Mouse (Mus musculus): ENCODE data around the gene Adgrv1. TPM values are rescaled to one million over a fixed set of nuclear protein-coding genes. Genes with fewer than 3 reads are reported as not detected.

Adgrv1 gene
- polyA plus RNA-seq, 1 experiment: 0.08 TPM

- no peak overlapping the region for H3K27ac ChIP-seq (ENCODE audit: insufficient read depth, low read depth, low read length)
- H3K4me1 ChIP-seq (ENCODE audit: control insufficient read depth, insufficient read depth, insufficient read length, low read length): peaks cover 3% of the 10 kb centered on the region; the same call in 1 of the 2 replicates
- no peaks in the 10 kb centered on the region for H3K36me3 ChIP-seq (ENCODE audit: control insufficient read depth, insufficient read depth, low read length)
- H3K27me3 ChIP-seq (ENCODE audit: control insufficient read depth, insufficient read depth, low read length): no peaks in the 10 kb centered on the region
- 58% methylated on average over 7 of the region's 7 CpGs for WGBS
- no peak overlapping the region for H3K4me3 ChIP-seq (ENCODE audit: low read depth, low read length)
- TF ChIP-seq POLR2A (IDR thresholded peaks at IDR 0.05; ENCODE audit: low read depth, low read length): no peak
- TF ChIP-seq CTCF (IDR thresholded peaks at IDR 0.05; ENCODE audit: extremely low read depth, insufficient read length, insufficient replicate concordance, low read depth, low read length): no peak
Measured at GRCm38 (mm10) chr13:81314306-81315120, 318.4 kb downstream of the Adgrv1 start.

- no peak overlapping the region for H3K27ac ChIP-seq (ENCODE audit: insufficient read depth, low read depth, low read length)
- H3K27me3 ChIP-seq (ENCODE audit: control insufficient read depth, insufficient read depth, low read length): no peaks in the 10 kb centered on the region
- H3K4me3 ChIP-seq (ENCODE audit: low read depth, low read length): no peak overlapping the region
- peaks cover 3% of the 10 kb centered on the region; the same call in 1 of the 2 replicates for H3K4me1 ChIP-seq (ENCODE audit: control insufficient read depth, insufficient read depth, insufficient read length, low read length)
- 36% methylated on average over 5 of the region's 5 CpGs for WGBS
- H3K36me3 ChIP-seq (ENCODE audit: control insufficient read depth, insufficient read depth, low read length): no peaks in the 10 kb centered on the region
- TF ChIP-seq POLR2A (IDR thresholded peaks at IDR 0.05; ENCODE audit: low read depth, low read length) (no peak), CTCF (IDR thresholded peaks at IDR 0.05; ENCODE audit: extremely low read depth, insufficient read length, insufficient replicate concordance, low read depth, low read length) (no peak)
Measured at GRCm38 (mm10) chr13:81312148-81312547, 320.8 kb downstream of the Adgrv1 start.

- no peaks in the 10 kb centered on the region for H3K27me3 ChIP-seq (ENCODE audit: control insufficient read depth, insufficient read depth, low read length)
- WGBS: 82% methylated on average over 1 of the region's 1 CpGs
- H3K4me3 ChIP-seq (ENCODE audit: low read depth, low read length): no peak overlapping the region
- H3K36me3 ChIP-seq (ENCODE audit: control insufficient read depth, insufficient read depth, low read length): no peaks in the 10 kb centered on the region
- H3K4me1 ChIP-seq (ENCODE audit: control insufficient read depth, insufficient read depth, insufficient read length, low read length): no peaks in the 10 kb centered on the region
- TF ChIP-seq CTCF (IDR thresholded peaks at IDR 0.05; ENCODE audit: extremely low read depth, insufficient read length, insufficient replicate concordance, low read depth, low read length) (no peak), POLR2A (IDR thresholded peaks at IDR 0.05; ENCODE audit: low read depth, low read length) (no peak)
- H3K27ac ChIP-seq (ENCODE audit: insufficient read depth, low read depth, low read length): no peak overlapping the region
Measured at GRCm38 (mm10) chr13:81300851-81301250, 332.1 kb downstream of the Adgrv1 start.

GRCm38 (mm10) chr13:81294106-81294505, 338.8 kb downstream of the Adgrv1 start:
- H3K27me3 ChIP-seq (ENCODE audit: control insufficient read depth, insufficient read depth, low read length): no peaks in the 10 kb centered on the region
- no peak for TF ChIP-seq CTCF (IDR thresholded peaks at IDR 0.05; ENCODE audit: extremely low read depth, insufficient read length, insufficient replicate concordance, low read depth, low read length)
- TF ChIP-seq POLR2A (IDR thresholded peaks at IDR 0.05; ENCODE audit: low read depth, low read length): no peak
- no peaks in the 10 kb centered on the region for H3K36me3 ChIP-seq (ENCODE audit: control insufficient read depth, insufficient read depth, low read length)
- no peak overlapping the region for H3K4me3 ChIP-seq (ENCODE audit: low read depth, low read length)
- no peaks in the 10 kb centered on the region for H3K4me1 ChIP-seq (ENCODE audit: control insufficient read depth, insufficient read depth, insufficient read length, low read length)
- whole genome bisulfite sequencing: 55% methylated on average over 1 of the region's 1 CpGs
- H3K27ac ChIP-seq (ENCODE audit: insufficient read depth, low read depth, low read length): no peak overlapping the region

GRCm38 (mm10) chr13:81282193-81282592, 350.8 kb downstream of the Adgrv1 start:
- 85% methylated on average over 6 of the region's 6 CpGs for WGBS
- no peak for TF ChIP-seq CTCF (IDR thresholded peaks at IDR 0.05; ENCODE audit: extremely low read depth, insufficient read length, insufficient replicate concordance, low read depth, low read length)
- TF ChIP-seq POLR2A (IDR thresholded peaks at IDR 0.05; ENCODE audit: low read depth, low read length): no peak
- Histone ChIP-seq H3K27me3 (ENCODE audit: control insufficient read depth, insufficient read depth, low read length) (no peaks in the 10 kb centered on the region), H3K36me3 (ENCODE audit: control insufficient read depth, insufficient read depth, low read length) (no peaks in the 10 kb centered on the region), H3K4me1 (ENCODE audit: control insufficient read depth, insufficient read depth, insufficient read length, low read length) (peaks cover 2% of the 10 kb centered on the region; the same call in 1 of the 2 replicates), H3K27ac (ENCODE audit: insufficient read depth, low read depth, low read length) (no peak overlapping the region), H3K4me3 (ENCODE audit: low read depth, low read length) (no peak overlapping the region)

- Histone ChIP-seq H3K4me3 (ENCODE audit: low read depth, low read length) (no peak overlapping the region), H3K27me3 (ENCODE audit: control insufficient read depth, insufficient read depth, low read length) (no peaks in the 10 kb centered on the region), H3K4me1 (ENCODE audit: control insufficient read depth, insufficient read depth, insufficient read length, low read length) (peaks cover 2% of the 10 kb centered on the region; the same call in 1 of the 2 replicates), H3K36me3 (ENCODE audit: control insufficient read depth, insufficient read depth, low read length) (no peaks in the 10 kb centered on the region), H3K27ac (ENCODE audit: insufficient read depth, low read depth, low read length) (no peak overlapping the region)
- WGBS: 96% methylated on average over 1 of the region's 1 CpGs
- no peak for TF ChIP-seq CTCF (IDR thresholded peaks at IDR 0.05; ENCODE audit: extremely low read depth, insufficient read length, insufficient replicate concordance, low read depth, low read length)
- TF ChIP-seq POLR2A (IDR thresholded peaks at IDR 0.05; ENCODE audit: low read depth, low read length): no peak
Measured at GRCm38 (mm10) chr13:81280650-81281229, 352.2 kb downstream of the Adgrv1 start.

GRCm38 (mm10) chr13:81279351-81279736, 353.6 kb downstream of the Adgrv1 start:
- Histone ChIP-seq H3K27ac (ENCODE audit: insufficient read depth, low read depth, low read length) (no peak overlapping the region), H3K4me3 (ENCODE audit: low read depth, low read length) (no peak overlapping the region)
- 15% methylated on average over 5 of the region's 5 CpGs for WGBS

More at GRCm38 (mm10) chr13:81279351-81279736, 353.6 kb downstream of the Adgrv1 start:
- Histone ChIP-seq H3K4me1 (ENCODE audit: control insufficient read depth, insufficient read depth, insufficient read length, low read length) (peaks cover 2% of the 10 kb centered on the region; the same call in 1 of the 2 replicates), H3K36me3 (ENCODE audit: control insufficient read depth, insufficient read depth, low read length) (no peaks in the 10 kb centered on the region), H3K27me3 (ENCODE audit: control insufficient read depth, insufficient read depth, low read length) (no peaks in the 10 kb centered on the region)
- TF ChIP-seq CTCF (IDR thresholded peaks at IDR 0.05; ENCODE audit: extremely low read depth, insufficient read length, insufficient replicate concordance, low read depth, low read length): no peak
- no peak for TF ChIP-seq POLR2A (IDR thresholded peaks at IDR 0.05; ENCODE audit: low read depth, low read length)
